8 mouse cellular contexts compared by ENCODE assay signal in genomic region chr3:102734313-102735030, GRCm38 (mm10). TPM values are rescaled to one million over a fixed set of nuclear protein-coding genes. Genes with fewer than 3 reads are reported as not detected.
DNase-seq lines count a peak whose midpoint lies in the region; ATAC-seq and TF ChIP-seq lines count a peak whose summit lies in the region.

Gene Tspan2 (plus strand): TSS chr3:102734529.

- no peaks in the 10 kb centered on the region for H3K79me2 ChIP-seq in heart, adult 2 months (replicated peaks; ENCODE audit: control insufficient read depth, insufficient read depth, low read length)

- TF ChIP-seq EP300 in heart, adult 2 months (IDR thresholded peaks at IDR 0.05; ENCODE audit: insufficient read depth, low read depth, low read length), result no peak

- peak; percentile 51; the same call in 1 of the 2 replicates for TF ChIP-seq POLR2A in heart, adult 2 months (IDR thresholded peaks at IDR 0.05; ENCODE audit: insufficient read depth, low read depth, low read length)

- peaks cover 2% of the 10 kb centered on the region; the same call in 1 of the 2 replicates for H3K36me3 ChIP-seq in heart, adult 2 months (ENCODE audit: control insufficient read depth, insufficient read depth, low read length)
- H3K36me3 ChIP-seq in limb, embryonic 15.5 days, result no peaks in the 10 kb centered on the region
- no peaks in the 10 kb centered on the region for H3K36me3 ChIP-seq in midbrain, embryonic 14.5 days (ENCODE audit: control insufficient read depth, insufficient read depth, low read length)

- DNase-seq in layer of hippocampus, adult 18-20 months (ENCODE audit: low spot score in 2 of 2), result peak in 1 of 2 experiments; percentile 44
- DNase-seq in layer of hippocampus, adult 9-11 months, result no peak
- peak; percentile 83 for DNase-seq in embryo, embryonic 9.5 days (ENCODE audit: extremely low spot score)
- DNase-seq in heart, adult 2 months, result peak; percentile 84 to 85
- peak; percentile 15 for DNase-seq in kidney, adult 11 months
- peak; percentile 74 for DNase-seq in midbrain, embryonic 14.5 days
- DNase-seq in spleen, postnatal 36 days (ENCODE audit: low spot score in 2 of 2), result peak; percentile 54 to 56

- peak within 1 kb of the TSS; percentile 86 for H3K9ac ChIP-seq in heart, adult 2 months (ENCODE audit: low read depth, low read length)
- peak within 1 kb of the TSS; percentile 60 for H3K9ac ChIP-seq in limb, embryonic 15.5 days
- H3K9ac ChIP-seq in midbrain, embryonic 14.5 days (replicated peaks; ENCODE audit: low read length), result peak within 1 kb of the TSS; percentile 80

- H3K4me2 ChIP-seq in limb, embryonic 15.5 days, result peak within 1 kb of the TSS; percentile 91
- H3K4me2 ChIP-seq in midbrain, embryonic 14.5 days (ENCODE audit: low read length), result peak within 1 kb of the TSS; percentile 71

- peak; percentile 72 for ATAC-seq in limb, embryonic 15.5 days (ENCODE audit: insufficient number of reproducible peaks, low FRiP score, low TSS enrichment, low read depth)
- peak; percentile 87 for ATAC-seq in midbrain, embryonic 14.5 days (ENCODE audit: low FRiP score, low TSS enrichment)

- no peak for TF ChIP-seq CTCF in heart, adult 2 months (IDR thresholded peaks at IDR 0.05)

- H3K27me3 ChIP-seq in heart, adult 2 months (ENCODE audit: control insufficient read depth, insufficient read depth, low read length), result no peaks in the 10 kb centered on the region
- 0 out of 2 replicates have a peak, but pooled peaks cover 3% of the 10 kb centered on the region for H3K27me3 ChIP-seq in limb, embryonic 15.5 days
- H3K27me3 ChIP-seq in midbrain, embryonic 14.5 days (ENCODE audit: control insufficient read depth, insufficient read depth, low read length), result no peaks in the 10 kb centered on the region

- intact Hi-C loops in heart, adult 2 months (cut with DNase I), result loop anchor here (10.0 kb wide), 1 partner anchor 260 kb away; the partner anchor contains the start of gene Sike1

- H3K4me1 ChIP-seq in heart, adult 2 months (ENCODE audit: control insufficient read depth, insufficient read depth, low read length), result peaks cover 23% of the 10 kb centered on the region
- peaks cover 31% of the 10 kb centered on the region for H3K4me1 ChIP-seq in limb, embryonic 15.5 days
- peaks cover 12% of the 10 kb centered on the region for H3K4me1 ChIP-seq in midbrain, embryonic 14.5 days (ENCODE audit: control insufficient read depth, insufficient read depth, low read length)

- H3K9me3 ChIP-seq in limb, embryonic 15.5 days, result no peaks in the 10 kb centered on the region
- H3K9me3 ChIP-seq in midbrain, embryonic 14.5 days (ENCODE audit: control insufficient read depth, low read length), result no peaks in the 10 kb centered on the region

- peak within 1 kb of the TSS; percentile 77 for H3K27ac ChIP-seq in heart, adult 2 months
- peak within 1 kb of the TSS; percentile 65 for H3K27ac ChIP-seq in limb, embryonic 15.5 days
- peak within 1 kb of the TSS; percentile 64 for H3K27ac ChIP-seq in midbrain, embryonic 14.5 days (replicated peaks; ENCODE audit: low read depth, low read length)

- WGBS in heart, adult 2 months, result 2% methylated on average over 49 of the region's 54 CpGs
- WGBS in limb, embryonic 15.5 days, result under 1% methylated on average over 54 of the region's 54 CpGs
- under 1% methylated on average over 53 of the region's 54 CpGs for WGBS in midbrain, embryonic 14.5 days

- peak within 1 kb of the TSS; percentile 72 for H3K4me3 ChIP-seq in heart, adult 2 months
- H3K4me3 ChIP-seq in limb, embryonic 15.5 days, result peak within 1 kb of the TSS; percentile 67
- peak within 1 kb of the TSS; percentile 77 for H3K4me3 ChIP-seq in midbrain, embryonic 14.5 days (replicated peaks; ENCODE audit: low read depth, low read length)

RNA-seq across cellular contexts. Expression of gene Tspan2, which starts in this region (rescaled TPM):
- total RNA-seq in layer of hippocampus, adult 18-20 months (2021), result 10 to 100 TPM; 52.5 to 66.4 TPM
- 1 to 10 TPM; 8.4 to 9.4 TPM for total RNA-seq in heart, adult 2 months (2021)
- 4.2 and 9.8 TPM in 2 replicates for polyA plus RNA-seq in heart, adult 2 months (2012; rRNA removed)
- 7.2 and 8.0 TPM in 2 replicates for polyA plus RNA-seq in limb, embryonic 15.5 days (2015; fragmentation: Nextera tagmentation; extraction: Ambion mirVana)
- 10.4 and 10.5 TPM in 2 replicates for polyA plus RNA-seq in midbrain, embryonic 14.5 days (2014; fragmentation: Nextera tagmentation; extraction: Ambion mirVana)

Comparison
In these comparisons a context has a peak if more than half of its experiments do, and no peak if none do; other contexts are left out.
1. RNA of gene Tspan2 (total RNA-seq): 52.5 to 66.4 TPM in layer of hippocampus, adult 18-20 months; 8.4 to 9.4 TPM in heart, adult 2 months; every median in the first group is over 4 times any median in the second.
2. Peak in every context shown above with its lines, with median percentiles within 50 percentile points of each other: H3K27ac ChIP-seq, H3K4me3 ChIP-seq and H3K9ac ChIP-seq.